Mouse (Mus musculus) NIH3T3 (cell line): ENCODE measurements around the gene Dennd5b.
"Not testable (repeated sequence)": the region's sequence is repeated elsewhere in the genome, so short reads cannot be mapped to it uniquely, and the experiment has no call there.

Experiments used
- DNase-seq: peaks from one replicate; pipeline ENCODE4 v3.0.0-alpha.2; 2012; ENCODE audit warnings: low read depth

The Dennd5b gene

GRCm38 (mm10) chr6:149101076-149101942 lies at the start of gene Dennd5b:
Gene Dennd5b, minus strand, starts transcription at chr6:149101680.
- DNase-seq = peak; percentile 62

DNA sequence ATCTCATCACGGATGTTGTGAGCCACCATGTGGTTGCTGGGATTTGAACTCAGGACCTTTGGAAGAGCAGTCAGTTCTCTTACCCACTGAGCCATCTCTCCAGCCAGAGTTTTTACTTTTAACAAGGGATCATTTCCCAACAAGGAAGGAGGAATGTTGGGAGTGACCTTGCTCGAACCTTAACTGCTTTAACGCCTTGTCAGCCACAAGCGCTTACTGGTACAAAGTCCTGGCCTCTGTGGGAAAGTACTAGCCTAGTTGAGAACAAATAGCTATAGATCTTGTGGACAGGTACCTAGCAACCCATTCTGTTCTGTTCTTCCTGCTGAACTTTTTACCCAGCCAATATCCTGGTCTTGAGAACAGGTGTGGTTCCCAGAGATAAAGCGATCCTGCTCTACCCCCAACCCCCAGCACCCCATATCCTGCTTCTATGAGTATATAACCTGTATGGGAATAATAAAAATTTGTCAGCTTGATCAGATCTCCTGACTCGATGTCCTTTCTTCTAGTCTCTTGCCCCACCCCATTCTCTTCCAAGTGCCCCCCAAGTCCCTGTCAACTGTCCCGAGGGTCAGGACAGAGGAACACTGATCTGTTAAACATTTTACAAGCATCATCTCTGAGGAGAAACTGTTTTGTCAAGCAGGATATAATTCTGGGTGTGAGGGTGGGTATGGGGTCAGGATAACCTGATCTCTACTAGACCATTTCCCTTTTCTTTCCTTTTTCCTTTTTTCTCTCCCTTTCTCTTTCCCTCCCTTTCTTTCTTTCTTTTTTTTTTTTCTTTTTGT lies 47.2 kb upstream of the Dennd5b start:
- no peak for DNase-seq

GRCm38 (mm10) chr6:149145143-149145542 lies 43.7 kb upstream of the Dennd5b start:
- DNase-seq = no peak

- peak; percentile 96 for DNase-seq
These were observed 40.1 kb upstream of the Dennd5b start for GRCm38 (mm10) chr6:149141393-149142173.

DNA sequence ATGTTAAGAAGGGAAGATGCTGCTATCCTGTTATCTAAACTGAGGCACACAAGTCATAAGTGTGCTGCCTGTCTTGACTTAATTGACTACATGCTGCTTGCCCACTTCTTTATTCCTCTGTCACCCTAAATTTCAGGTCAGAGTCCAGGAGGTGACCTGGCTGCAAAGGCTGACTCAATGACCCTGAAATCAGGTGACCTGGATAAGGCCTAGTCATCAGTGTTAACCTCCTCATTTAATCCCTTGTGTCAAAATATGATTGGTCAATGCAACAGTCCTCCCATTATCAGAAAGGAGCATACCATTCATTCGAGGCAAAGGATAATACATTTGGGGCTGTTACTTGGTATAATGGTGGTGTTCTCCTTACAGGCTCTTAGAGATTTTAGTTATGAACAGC lies 38.0 kb upstream of the Dennd5b start, which contains the start of gene Etfbkmt:
Gene Etfbkmt, plus strand, starts transcription at position 379 of the 400 bp plus-strand sequence.
- DNase-seq = no peak

DNA sequence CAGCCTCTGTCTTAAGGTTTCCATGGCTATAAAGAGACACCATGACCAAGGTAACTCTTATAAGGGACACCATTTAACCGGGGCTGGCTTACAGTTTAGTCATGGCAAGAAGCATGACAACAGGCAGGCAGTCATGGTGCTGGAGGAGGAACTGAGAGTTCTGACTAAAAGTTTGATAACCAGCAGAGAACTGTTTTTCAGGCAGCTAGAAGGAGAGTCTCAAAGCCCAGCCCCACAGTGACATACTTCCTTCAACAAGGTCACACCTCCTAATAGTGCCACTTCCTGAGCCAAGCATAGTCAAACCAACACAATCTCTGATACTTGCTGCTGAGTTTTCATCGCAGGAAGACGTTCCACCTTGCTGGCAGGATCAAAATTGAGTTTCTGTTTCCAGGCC lies 37.5 kb upstream of the Dennd5b start:
- DNase-seq = no peak

- DNase-seq = peak; percentile 36
These were observed 36.5 kb upstream of the Dennd5b start for GRCm38 (mm10) chr6:149137936-149138335.

- no peak for DNase-seq
These were observed 34.2 kb upstream of the Dennd5b start for GRCm38 (mm10) chr6:149135631-149136030.

DNA sequence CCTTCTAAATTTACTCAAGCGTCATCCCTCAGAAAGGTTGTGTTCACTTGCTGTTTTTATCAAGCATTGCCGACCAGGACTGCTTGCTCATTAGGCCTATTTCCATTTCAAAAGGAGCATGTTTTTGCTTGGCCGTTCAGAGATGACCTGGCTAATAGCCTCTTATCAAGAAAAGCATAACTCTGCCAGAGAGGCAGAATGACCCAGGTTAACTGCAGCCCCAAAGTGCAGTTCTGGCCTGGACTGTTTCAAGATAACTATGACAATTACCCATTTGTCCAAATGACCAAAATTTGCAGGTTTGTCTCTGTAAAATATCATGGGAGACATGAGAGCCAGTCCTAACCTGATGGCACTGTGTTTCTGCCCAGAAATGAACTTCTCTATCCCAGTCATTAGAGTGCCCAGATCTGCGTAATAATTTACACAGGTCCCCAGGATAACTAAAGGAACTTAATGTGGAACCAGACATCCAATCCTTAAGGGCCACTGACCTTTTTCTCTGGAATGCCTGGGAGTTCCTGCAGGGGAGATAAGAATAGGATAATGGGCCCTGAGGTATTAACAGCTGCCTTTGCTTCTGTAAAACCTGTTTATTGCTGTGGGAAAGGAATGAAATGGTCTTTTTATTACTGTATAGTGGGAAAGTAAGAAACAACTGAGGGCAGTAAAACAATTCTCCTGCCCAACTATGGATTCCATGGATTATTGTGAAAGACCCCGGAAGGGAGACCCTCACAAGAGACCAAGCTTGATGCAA lies 33.1 kb upstream of the Dennd5b start:
- no peak for DNase-seq

DNA sequence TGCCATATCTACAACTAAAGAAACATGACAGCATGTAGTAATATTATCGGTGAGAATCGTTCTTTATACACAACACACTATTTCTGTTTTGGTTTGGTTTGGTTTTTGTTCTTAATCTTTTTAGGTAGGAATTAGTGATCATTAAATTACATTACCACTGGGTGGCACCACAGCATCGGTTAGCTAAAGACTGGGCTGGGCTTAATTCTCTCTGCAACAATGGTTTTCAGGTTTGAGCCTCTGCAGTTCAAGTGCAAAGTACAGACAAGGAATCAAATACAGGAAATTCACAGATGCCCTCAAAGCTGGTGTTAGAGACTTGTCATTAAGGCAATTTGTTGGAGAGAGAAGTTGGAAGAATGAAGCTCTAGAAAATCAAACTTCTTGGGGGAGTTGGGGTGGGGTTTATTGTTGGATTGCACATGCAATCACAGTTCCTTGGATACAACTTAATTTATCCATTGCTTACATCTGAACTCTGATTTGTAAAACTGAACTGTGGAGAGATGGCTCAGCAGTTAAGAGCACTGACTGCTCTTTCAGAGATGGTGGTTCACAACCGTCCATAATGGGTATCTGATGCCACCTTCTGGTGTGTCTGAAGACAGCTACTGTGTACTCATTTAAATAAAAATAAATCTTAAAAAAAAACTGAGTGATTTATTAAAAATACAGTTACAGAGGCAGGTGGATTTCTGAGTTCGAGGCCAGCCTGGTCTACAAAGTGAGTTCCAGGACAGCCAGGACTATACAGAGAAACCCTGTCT lies 31.0 kb upstream of the Dennd5b start:
- DNase-seq = peak; percentile 90

GRCm38 (mm10) chr6:149131111-149131510 lies 29.6 kb upstream of the Dennd5b start:
- no peak for DNase-seq

DNA sequence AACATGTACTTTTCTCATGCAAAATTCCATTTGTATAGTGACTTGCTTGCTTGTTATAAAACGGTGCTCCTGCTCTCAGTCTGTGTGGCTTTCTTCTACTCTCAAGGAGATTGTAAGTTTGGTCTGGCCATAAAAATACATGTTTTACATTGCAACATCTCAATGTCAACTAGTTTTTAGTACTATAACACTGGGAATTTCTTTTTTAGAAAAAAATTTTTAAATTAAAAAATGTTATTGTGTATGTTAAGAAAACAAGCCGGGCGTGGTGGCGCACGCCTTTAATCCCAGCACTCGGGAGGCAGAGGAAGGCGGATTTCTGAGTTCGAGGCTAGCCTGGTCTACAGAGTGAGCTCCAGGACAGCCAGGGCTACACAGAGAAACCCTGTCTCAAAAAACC lies 28.4 kb upstream of the Dennd5b start, which contains the start of gene Gm10203:
Gene Gm10203, plus strand, starts transcription at position 301 of the 400 bp plus-strand sequence.
- not testable (repeated sequence) for DNase-seq

DNA sequence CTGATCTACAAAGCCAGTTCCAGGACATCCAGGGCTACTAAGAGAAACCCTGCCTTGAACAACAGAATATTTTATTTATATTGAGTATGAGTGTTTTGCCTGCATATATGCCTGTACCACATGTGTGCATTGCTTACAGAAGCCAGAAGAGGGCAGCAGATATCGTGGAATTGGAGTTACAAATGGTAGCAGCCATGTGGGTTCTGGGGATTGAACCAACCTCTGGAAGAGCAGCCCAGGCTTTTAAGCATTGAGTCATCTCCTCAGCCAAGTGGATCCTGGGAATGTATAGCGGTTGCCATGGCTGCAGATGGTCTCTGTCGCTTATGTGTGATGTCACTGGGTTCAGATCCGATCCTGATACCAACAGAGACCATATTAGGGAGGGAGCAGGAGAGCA lies 25.2 kb upstream of the Dennd5b start:
- peak; percentile 71 for DNase-seq

DNA sequence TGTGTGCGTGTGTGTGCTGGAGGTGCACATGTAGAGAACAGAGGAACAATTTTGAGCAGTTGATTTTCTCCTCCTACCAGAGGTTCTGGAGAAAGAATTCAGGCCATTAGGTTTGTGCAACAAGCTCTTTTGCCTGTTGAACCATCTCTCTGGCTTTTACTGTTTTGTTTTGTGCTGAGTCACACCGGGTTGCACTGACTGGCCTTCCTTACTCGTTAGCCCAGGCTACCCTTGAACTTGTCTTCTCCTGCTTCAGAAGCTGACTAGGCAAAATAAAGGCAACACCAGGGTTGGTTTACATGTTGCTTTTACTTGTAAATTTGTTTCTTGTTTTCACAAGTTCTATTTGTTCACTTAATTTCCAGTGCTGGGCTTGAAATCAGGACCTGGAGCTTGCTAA lies 21.6 kb upstream of the Dennd5b start:
- no peak for DNase-seq

DNA sequence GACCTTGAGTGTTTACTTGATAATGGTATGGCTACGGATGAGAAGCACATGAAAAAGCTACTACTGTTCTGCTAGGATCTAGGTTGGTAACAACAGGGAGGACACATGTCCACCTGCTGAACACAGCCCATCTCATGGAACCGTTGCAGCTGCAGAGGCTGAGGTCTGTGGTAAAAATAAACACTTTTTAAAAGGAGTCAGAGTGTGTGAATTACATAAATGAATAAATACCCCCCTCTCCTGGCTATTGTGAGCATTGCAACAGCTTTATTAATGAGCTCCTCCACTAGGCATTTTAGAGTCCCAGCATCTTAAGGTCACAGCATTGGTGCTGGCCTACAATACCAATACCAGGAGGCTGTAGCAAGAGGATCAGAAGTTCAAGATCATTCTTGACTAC lies 18.4 kb upstream of the Dennd5b start:
- peak; percentile 87 for DNase-seq

DNA sequence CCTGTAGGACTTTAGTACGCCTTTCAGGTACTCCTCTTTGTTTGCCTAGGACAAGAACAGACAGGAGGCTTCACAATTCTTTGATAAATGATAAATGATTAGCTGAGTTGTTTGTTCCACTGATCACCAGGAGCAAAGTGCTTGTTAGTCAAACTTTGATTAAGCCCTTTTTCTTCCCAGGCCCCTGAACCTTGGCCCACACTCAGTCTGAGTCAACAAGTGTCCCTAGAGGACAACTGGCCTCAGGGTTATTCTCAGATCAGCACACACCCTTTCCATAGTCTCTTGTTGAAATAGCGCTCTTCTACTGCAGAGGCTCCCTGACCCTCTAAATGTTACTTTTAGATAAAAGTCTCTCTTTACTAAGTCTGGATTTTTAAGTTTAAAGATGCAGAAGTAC lies 17.5 kb upstream of the Dennd5b start:
- peak; percentile 58 for DNase-seq

DNA sequence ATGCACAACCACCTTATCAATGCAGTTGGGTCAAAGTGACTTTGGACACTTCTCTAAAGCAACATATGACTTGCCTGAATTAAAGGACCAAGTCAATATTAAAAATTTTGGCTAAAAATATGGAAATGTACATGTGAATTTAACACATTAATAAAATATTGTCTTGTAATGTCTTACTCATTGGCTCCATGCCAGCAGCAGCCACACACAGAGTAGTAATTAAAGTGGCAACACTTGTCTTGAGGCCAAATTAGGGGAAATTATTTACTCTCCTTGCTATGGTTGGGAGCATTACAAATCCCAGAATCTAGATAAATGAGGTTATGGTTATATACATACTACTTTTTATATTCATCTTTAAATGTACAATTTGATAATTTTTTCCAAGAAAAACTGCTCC lies 15.5 kb upstream of the Dennd5b start:
- DNase-seq = no peak

DNA sequence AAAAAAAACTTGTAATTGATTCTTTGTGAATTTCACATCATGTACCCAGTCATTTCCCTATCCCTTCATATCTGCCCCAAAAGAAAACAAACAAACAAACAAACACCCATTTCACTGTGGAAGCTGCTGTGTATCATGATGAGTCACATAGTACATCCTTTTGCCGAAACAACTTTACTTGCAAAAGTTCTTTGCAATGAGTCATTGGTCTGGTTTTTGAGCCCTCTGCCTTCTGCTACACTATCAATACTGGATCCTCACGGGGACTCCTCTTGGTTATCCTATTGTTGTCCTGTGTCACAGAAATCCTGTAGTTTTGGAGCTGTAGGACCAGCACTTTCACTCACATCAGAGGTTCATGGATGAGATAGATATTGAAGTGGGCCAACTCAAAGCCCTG lies 7.4 kb upstream of the Dennd5b start:
- peak; percentile 17 for DNase-seq

GRCm38 (mm10) chr6:149107615-149108014 lies 6.1 kb upstream of the Dennd5b start:
- no peak for DNase-seq

- DNase-seq = no peak
These were observed 2.0 kb upstream of the Dennd5b start for GRCm38 (mm10) chr6:149103451-149103850.

- DNase-seq = no peak
These were observed 413 bp upstream of the Dennd5b start for GRCm38 (mm10) chr6:149101943-149102243.
